Mouse (Mus musculus): ENCODE results near the gene Cntln. TPM values are rescaled to one million over a fixed set of nuclear protein-coding genes. Genes with fewer than 3 reads are reported as not detected.

Gene Cntln
- polyA plus RNA-seq, 1 experiment, result 1.7 TPM

DNA sequence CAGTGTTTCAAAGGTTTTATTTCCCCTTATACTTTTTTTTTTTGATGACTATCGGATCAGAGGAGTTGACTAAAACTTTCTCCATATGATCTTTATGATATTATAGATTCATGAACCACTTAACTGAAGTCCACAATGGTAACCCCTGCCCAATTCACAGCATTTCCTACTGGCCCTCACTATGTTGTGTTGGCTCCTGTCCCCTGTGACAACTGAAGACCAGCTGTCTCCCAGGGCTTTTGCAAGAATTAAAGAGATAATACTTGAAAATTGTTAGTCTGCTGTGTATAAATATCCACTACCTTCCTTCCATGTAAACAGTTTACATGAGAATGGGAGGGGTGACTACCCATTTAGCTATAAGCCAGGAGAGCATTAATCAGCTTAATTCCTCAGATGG lies 270.3 kb downstream of the Cntln start:
- no peak for TF ChIP-seq POLR2A (IDR thresholded peaks at IDR 0.05; ENCODE audit: control insufficient read depth, extremely low read depth, insufficient read depth, low read length, poor library complexity)
- no peak for TF ChIP-seq CTCF (IDR thresholded peaks at IDR 0.05; ENCODE audit: borderline replicate concordance, control insufficient read depth, extremely low read depth, insufficient read depth, low read length, poor library complexity)
- Histone ChIP-seq H3K27ac (ENCODE audit: control insufficient read depth, insufficient read depth, low read length) (no peak overlapping the region), H3K27me3 (ENCODE audit: control insufficient read depth, insufficient read depth, low read length) (no peaks in the 10 kb centered on the region), H3K4me1 (replicated peaks; ENCODE audit: control insufficient read depth, insufficient read depth, low read length) (no peaks in the 10 kb centered on the region), H3K36me3 (ENCODE audit: control insufficient read depth, insufficient read depth, low read length) (no peaks in the 10 kb centered on the region), H3K4me3 (ENCODE audit: control insufficient read depth, insufficient read depth, low read length) (no peak overlapping the region)
- 88% methylated on average over 1 of the region's 1 CpGs for WGBS
- no peak for DNase-seq

GRCm38 (mm10) chr4:85161156-85161555 lies 277.0 kb downstream of the Cntln start:
- Histone ChIP-seq H3K4me1 (replicated peaks; ENCODE audit: control insufficient read depth, insufficient read depth, low read length) (no peaks in the 10 kb centered on the region), H3K27me3 (ENCODE audit: control insufficient read depth, insufficient read depth, low read length) (no peaks in the 10 kb centered on the region), H3K27ac (ENCODE audit: control insufficient read depth, insufficient read depth, low read length) (no peak overlapping the region), H3K36me3 (ENCODE audit: control insufficient read depth, insufficient read depth, low read length) (no peaks in the 10 kb centered on the region), H3K4me3 (ENCODE audit: control insufficient read depth, insufficient read depth, low read length) (no peak overlapping the region)
- no peak for TF ChIP-seq CTCF (IDR thresholded peaks at IDR 0.05; ENCODE audit: borderline replicate concordance, control insufficient read depth, extremely low read depth, insufficient read depth, low read length, poor library complexity)
- TF ChIP-seq POLR2A (IDR thresholded peaks at IDR 0.05; ENCODE audit: control insufficient read depth, extremely low read depth, insufficient read depth, low read length, poor library complexity), result no peak
- DNase-seq, result no peak
- WGBS, result 67% methylated on average over 4 of the region's 4 CpGs

- no peak for DNase-seq
- WGBS, result 47% methylated on average over 27 of the region's 27 CpGs
These were observed 278.6 kb downstream of the Cntln start for GRCm38 (mm10) chr4:85162468-85163312.

DNA sequence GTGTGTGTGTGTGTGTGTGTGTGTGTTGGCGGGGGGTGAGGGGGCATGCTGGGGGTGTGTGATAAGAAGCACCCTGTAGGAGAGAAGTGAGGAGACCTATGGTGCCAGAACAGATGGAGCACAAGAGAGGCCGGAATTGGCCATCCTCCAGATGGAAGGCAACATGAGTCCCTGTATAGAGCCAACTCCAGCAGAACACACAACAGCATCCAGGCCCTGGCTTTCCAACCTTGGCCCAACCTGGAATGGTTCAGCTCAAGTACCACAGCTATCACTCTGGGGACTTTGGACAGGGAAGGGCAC lies 279.2 kb downstream of the Cntln start:
- WGBS, result 96% methylated on average over 2 of the region's 2 CpGs

More at GRCm38 (mm10) chr4:85162468-85163312, 278.6 kb downstream of the Cntln start:
- no peak overlapping the region for H3K27ac ChIP-seq (ENCODE audit: control insufficient read depth, insufficient read depth, low read length)
- TF ChIP-seq CTCF (IDR thresholded peaks at IDR 0.05; ENCODE audit: borderline replicate concordance, control insufficient read depth, extremely low read depth, insufficient read depth, low read length, poor library complexity) (no peak), POLR2A (IDR thresholded peaks at IDR 0.05; ENCODE audit: control insufficient read depth, extremely low read depth, insufficient read depth, low read length, poor library complexity) (no peak)
- H3K4me3 ChIP-seq (ENCODE audit: control insufficient read depth, insufficient read depth, low read length), result no peak overlapping the region
- no peaks in the 10 kb centered on the region for H3K27me3 ChIP-seq (ENCODE audit: control insufficient read depth, insufficient read depth, low read length)
- no peaks in the 10 kb centered on the region for H3K4me1 ChIP-seq (replicated peaks; ENCODE audit: control insufficient read depth, insufficient read depth, low read length)
- H3K36me3 ChIP-seq (ENCODE audit: control insufficient read depth, insufficient read depth, low read length), result no peaks in the 10 kb centered on the region

GRCm38 (mm10) chr4:85168001-85168400 lies 283.9 kb downstream of the Cntln start:
- H3K36me3 ChIP-seq (ENCODE audit: control insufficient read depth, insufficient read depth, low read length), result no peaks in the 10 kb centered on the region
- H3K27me3 ChIP-seq (ENCODE audit: control insufficient read depth, insufficient read depth, low read length), result no peaks in the 10 kb centered on the region
- 96% methylated on average over 12 of the region's 12 CpGs for WGBS
- no peak overlapping the region for H3K27ac ChIP-seq (ENCODE audit: control insufficient read depth, insufficient read depth, low read length)
- DNase-seq, result no peak
- TF ChIP-seq CTCF (IDR thresholded peaks at IDR 0.05; ENCODE audit: borderline replicate concordance, control insufficient read depth, extremely low read depth, insufficient read depth, low read length, poor library complexity) (no peak), POLR2A (IDR thresholded peaks at IDR 0.05; ENCODE audit: control insufficient read depth, extremely low read depth, insufficient read depth, low read length, poor library complexity) (no peak)
- H3K4me3 ChIP-seq (ENCODE audit: control insufficient read depth, insufficient read depth, low read length), result no peak overlapping the region
- no peaks in the 10 kb centered on the region for H3K4me1 ChIP-seq (replicated peaks; ENCODE audit: control insufficient read depth, insufficient read depth, low read length)

More for the DNA sequence above, 279.2 kb downstream of the Cntln start:
- Histone ChIP-seq H3K36me3 (ENCODE audit: control insufficient read depth, insufficient read depth, low read length) (no peaks in the 10 kb centered on the region), H3K27ac (ENCODE audit: control insufficient read depth, insufficient read depth, low read length) (no peak overlapping the region), H3K4me3 (ENCODE audit: control insufficient read depth, insufficient read depth, low read length) (no peak overlapping the region), H3K27me3 (ENCODE audit: control insufficient read depth, insufficient read depth, low read length) (no peaks in the 10 kb centered on the region), H3K4me1 (replicated peaks; ENCODE audit: control insufficient read depth, insufficient read depth, low read length) (no peaks in the 10 kb centered on the region)
- TF ChIP-seq POLR2A (IDR thresholded peaks at IDR 0.05; ENCODE audit: control insufficient read depth, extremely low read depth, insufficient read depth, low read length, poor library complexity) (no peak), CTCF (IDR thresholded peaks at IDR 0.05; ENCODE audit: borderline replicate concordance, control insufficient read depth, extremely low read depth, insufficient read depth, low read length, poor library complexity) (no peak)
- DNase-seq, result no peak

- TF ChIP-seq POLR2A (IDR thresholded peaks at IDR 0.05; ENCODE audit: control insufficient read depth, extremely low read depth, insufficient read depth, low read length, poor library complexity) (no peak), CTCF (IDR thresholded peaks at IDR 0.05; ENCODE audit: borderline replicate concordance, control insufficient read depth, extremely low read depth, insufficient read depth, low read length, poor library complexity) (no peak)
- DNase-seq, result no peak
- no peaks in the 10 kb centered on the region for H3K27me3 ChIP-seq (ENCODE audit: control insufficient read depth, insufficient read depth, low read length)
- no peak overlapping the region for H3K27ac ChIP-seq (ENCODE audit: control insufficient read depth, insufficient read depth, low read length)
- H3K36me3 ChIP-seq (ENCODE audit: control insufficient read depth, insufficient read depth, low read length), result no peaks in the 10 kb centered on the region
- WGBS, result 87% methylated on average over 4 of the region's 4 CpGs
- no peak overlapping the region for H3K4me3 ChIP-seq (ENCODE audit: control insufficient read depth, insufficient read depth, low read length)
- no peaks in the 10 kb centered on the region for H3K4me1 ChIP-seq (replicated peaks; ENCODE audit: control insufficient read depth, insufficient read depth, low read length)
These were observed 291.4 kb downstream of the Cntln start for GRCm38 (mm10) chr4:85175466-85175865.

Data from thymus, adult 2 months (tissue).